Mouse (Mus musculus) liver, embryonic 15.5 days (tissue): ENCODE measurements around the gene Catip. TPM values are rescaled to one million over a fixed set of nuclear protein-coding genes. Genes with fewer than 3 reads are reported as not detected.
"Not testable (repeated sequence)": the region's sequence is repeated elsewhere in the genome, so short reads cannot be mapped to it uniquely, and the experiment has no call there.

Experiments used
- ATAC-seq: fragments of 200-750 bp; cut with Nextera tagmentation; 2 replicates; pipeline ENCODE4 v1.8.0; 2017; ENCODE audit warnings: moderate number of reproducible peaks, mild to moderate bottlenecking, moderate library complexity; ENCODE audit not compliant: insufficient read depth
- H3K27ac ChIP-seq: fragments of 300-500 bp; sonication (generic); replicated peaks from 2 replicates; pipeline ENCODE4 v1.5.1; 2015; ENCODE audit warnings: mild to moderate bottlenecking, inconsistent platforms
- H3K27me3 ChIP-seq: fragments of 300-500 bp; sonication (generic); 2 replicates; pipeline ENCODE4 v1.6.1; 2015; ENCODE audit warnings: mild to moderate bottlenecking, inconsistent platforms
- H3K36me3 ChIP-seq: fragments of 300-500 bp; sonication (generic); replicated peaks from 2 replicates; pipeline ENCODE4 v1.6.1; 2015; ENCODE audit warnings: moderate library complexity, mild to moderate bottlenecking, inconsistent platforms
- H3K4me1 ChIP-seq: fragments of 300-500 bp; sonication (generic); replicated peaks from 2 replicates; pipeline ENCODE4 v1.6.1; 2015; ENCODE audit warnings: inconsistent platforms
- H3K4me2 ChIP-seq: fragments of 300-500 bp; sonication (generic); 2 replicates; pipeline ENCODE4 v1.6.1; 2015; ENCODE audit warnings: moderate library complexity, mild to moderate bottlenecking, inconsistent platforms
- H3K4me3 ChIP-seq: fragments of 300-500 bp; sonication (generic); replicated peaks from 2 replicates; pipeline ENCODE4 v1.5.1; 2015; ENCODE audit warnings: mild to moderate bottlenecking, inconsistent platforms
- H3K9ac ChIP-seq: fragments of 300-500 bp; sonication (generic); 2 replicates; pipeline ENCODE4 v1.6.1; 2015; ENCODE audit warnings: moderate library complexity, mild to moderate bottlenecking, inconsistent platforms
- H3K9me3 ChIP-seq: fragments of 300-500 bp; sonication (generic); replicated peaks from 2 replicates; pipeline ENCODE4 v1.6.1; 2016; ENCODE audit warnings: inconsistent platforms
- WGBS: fragments of 180-500 bp; shearing (Covaris S2); methylation state at CpG from one replicate; pipeline ENCODE4 v1.1.7; 2015; ENCODE audit warnings: mixed read lengths; ENCODE audit not compliant: insufficient replicate concordance; 5-methylcytosine and 5-hydroxymethylcytosine counted together
- polyA plus RNA-seq: library from polyadenylated mRNA; unstranded; fragments of >200 nt; fragmentation: Nextera tagmentation; extraction: Ambion mirVana; gene quantifications from 2 replicates; pipeline ENCODE4 v1.2.1, GENCODE M21; 2015

Catip gene
- polyA plus RNA-seq = 0.06 TPM in 1 of 2 replicates, not detected in the other

DNA sequence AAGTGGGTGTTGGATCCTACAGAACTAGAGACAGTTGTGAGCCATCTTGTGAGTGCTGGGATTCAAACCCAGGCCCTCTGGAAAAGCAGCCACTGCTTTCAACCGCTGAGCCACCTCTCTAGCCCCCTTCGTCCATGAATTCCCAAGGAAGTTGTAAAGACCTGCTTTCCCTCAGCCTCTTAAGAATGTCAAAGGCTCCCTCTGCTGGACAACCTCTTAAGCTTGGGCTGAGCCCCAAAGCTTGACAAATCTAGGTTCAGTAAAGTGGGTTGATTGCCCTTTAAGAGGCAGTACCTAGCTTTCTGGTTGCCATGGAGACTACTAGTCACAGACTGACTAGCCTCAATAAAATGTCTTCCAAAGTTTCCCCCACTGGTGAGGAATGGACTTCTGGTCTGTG lies at the start of gene Catip:
Catip (plus strand) TSS at position 297 of the 400 bp plus-strand sequence.
- H3K4me3 ChIP-seq = no peak within 1 kb of the TSS
- peaks cover 8% of the 10 kb centered on the region for H3K4me1 ChIP-seq
- no peak for ATAC-seq
- no peak within 1 kb of the TSS for H3K27ac ChIP-seq
- peaks cover 7% of the 10 kb centered on the region for H3K27me3 ChIP-seq
- H3K36me3 ChIP-seq = no peaks in the 10 kb centered on the region
- WGBS = 1% methylated on average over 2 of the region's 2 CpGs
- no peaks in the 10 kb centered on the region for H3K9me3 ChIP-seq
- no peak within 1 kb of the TSS for H3K9ac ChIP-seq
- no peak within 1 kb of the TSS for H3K4me2 ChIP-seq

GRCm38 (mm10) chr1:74313049-74313692 lies 48.7 kb upstream of the Catip start:
- no peaks in the 10 kb centered on the region for H3K9me3 ChIP-seq
- no peak overlapping the region for H3K9ac ChIP-seq
- H3K27ac ChIP-seq = no peak overlapping the region
- no peaks in the 10 kb centered on the region for H3K36me3 ChIP-seq
- peaks cover 17% of the 10 kb centered on the region for H3K4me1 ChIP-seq
- H3K27me3 ChIP-seq = no peaks in the 10 kb centered on the region
- WGBS = under 1% methylated on average over 3 of the region's 3 CpGs
- no peak overlapping the region for H3K4me2 ChIP-seq
- H3K4me3 ChIP-seq = no peak overlapping the region
- ATAC-seq = no peak

DNA sequence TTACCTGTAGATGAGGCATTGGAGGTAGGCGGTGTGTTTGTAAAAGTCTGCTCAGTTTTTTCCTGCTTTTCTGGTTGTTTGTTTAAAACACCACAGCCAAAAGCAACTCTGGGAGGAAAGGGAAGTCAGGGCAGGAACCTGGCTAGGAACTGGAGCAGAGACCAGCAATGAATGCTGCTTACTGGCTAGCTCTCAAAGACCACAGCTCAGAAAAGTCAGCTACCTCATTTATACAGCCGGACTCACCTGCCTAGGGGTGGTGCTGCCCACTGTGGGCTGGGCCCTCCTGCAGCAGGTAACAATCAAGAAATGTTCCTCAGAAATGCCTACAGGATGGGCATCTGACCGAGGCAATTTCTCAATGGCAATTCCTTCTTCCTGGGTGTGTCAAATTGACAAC lies 47.1 kb upstream of the Catip start:
- peaks cover 5% of the 10 kb centered on the region for H3K4me1 ChIP-seq
- H3K27me3 ChIP-seq = no peaks in the 10 kb centered on the region
- H3K9me3 ChIP-seq = no peaks in the 10 kb centered on the region
- no peak for ATAC-seq
- H3K9ac ChIP-seq = no peak overlapping the region
- no peak overlapping the region for H3K4me2 ChIP-seq
- no peaks in the 10 kb centered on the region for H3K36me3 ChIP-seq
- no peak overlapping the region for H3K27ac ChIP-seq
- H3K4me3 ChIP-seq = no peak overlapping the region
- WGBS = 56% methylated on average over 3 of the region's 3 CpGs

DNA sequence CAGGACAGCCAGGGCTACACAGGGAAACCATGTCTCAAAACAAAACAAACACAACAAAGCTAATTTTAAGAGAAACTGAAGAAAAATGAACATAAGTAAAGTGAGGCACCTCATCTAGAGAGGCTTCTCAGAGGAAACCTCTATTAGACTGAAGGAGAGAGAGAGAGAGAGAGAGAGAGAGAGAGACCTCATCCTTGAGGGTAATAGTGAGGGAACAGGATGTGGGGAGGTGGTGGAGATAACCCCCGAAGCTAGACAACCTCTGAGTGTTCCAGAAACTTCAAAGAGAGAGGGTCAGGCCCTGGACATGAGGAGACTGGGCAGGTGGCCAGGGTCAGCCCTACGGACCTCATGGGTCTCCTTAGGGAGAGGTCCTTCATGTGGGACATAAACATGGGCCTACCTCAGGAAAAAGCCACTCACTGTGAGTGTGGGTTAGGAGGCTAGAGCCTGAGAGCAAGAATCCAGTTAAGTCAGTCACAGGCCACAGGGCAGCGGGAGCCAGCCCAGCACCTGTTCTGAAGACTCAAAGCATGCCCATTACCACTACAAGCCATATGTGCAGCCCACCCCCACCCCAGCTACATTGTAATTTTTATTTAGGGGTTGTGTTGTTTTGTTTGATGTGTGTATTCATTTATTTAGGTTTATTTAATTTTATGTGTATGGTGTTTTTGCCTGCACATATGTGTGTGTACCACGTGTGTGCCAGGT lies 45.6 kb upstream of the Catip start:
- Histone ChIP-seq H3K4me2 (no peak overlapping the region), H3K27ac (no peak overlapping the region), H3K9ac (no peak overlapping the region), H3K27me3 (no peaks in the 10 kb centered on the region), H3K9me3 (no peaks in the 10 kb centered on the region), H3K4me3 (no peak overlapping the region), H3K36me3 (no peaks in the 10 kb centered on the region), H3K4me1 (peaks cover 2% of the 10 kb centered on the region; the same call in 1 of the 2 replicates)
- 48% methylated on average over 4 of the region's 4 CpGs for WGBS
- ATAC-seq = no peak

DNA sequence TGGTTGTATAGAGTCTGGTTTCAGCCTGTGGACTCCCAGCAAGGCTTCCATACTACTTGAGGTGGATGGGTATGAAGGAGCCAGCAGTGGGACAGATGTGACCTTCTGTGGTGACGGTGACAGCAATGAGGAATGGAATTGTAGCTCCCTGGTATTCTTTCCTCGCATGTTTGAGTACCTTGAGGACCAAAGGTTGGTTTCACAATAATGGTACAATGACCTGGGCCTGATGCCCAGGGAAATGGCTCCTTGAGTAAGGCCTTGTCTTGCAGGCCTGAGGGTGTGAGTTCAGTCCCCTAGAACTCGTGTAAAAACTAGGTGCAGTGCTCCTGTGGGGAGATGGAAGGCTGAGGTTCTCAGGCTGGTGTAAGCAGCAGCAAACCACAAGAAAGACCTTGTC lies 43.2 kb upstream of the Catip start:
- WGBS = 74% methylated on average over 3 of the region's 3 CpGs
- no peak for ATAC-seq
- H3K27me3 ChIP-seq = no peaks in the 10 kb centered on the region

GRCm38 (mm10) chr1:74321396-74321795 lies 40.5 kb upstream of the Catip start:
- H3K4me3 ChIP-seq = no peak overlapping the region
- H3K9ac ChIP-seq = no peak overlapping the region
- H3K4me1 ChIP-seq = no peaks in the 10 kb centered on the region
- H3K9me3 ChIP-seq = no peaks in the 10 kb centered on the region
- WGBS = 55% methylated on average over 3 of the region's 3 CpGs
- no peak overlapping the region for H3K27ac ChIP-seq
- no peak for ATAC-seq
- no peaks in the 10 kb centered on the region for H3K36me3 ChIP-seq
- H3K4me2 ChIP-seq = no peak overlapping the region
- no peaks in the 10 kb centered on the region for H3K27me3 ChIP-seq

More for the DNA sequence above, 43.2 kb upstream of the Catip start:
- Histone ChIP-seq H3K9me3 (no peaks in the 10 kb centered on the region), H3K4me3 (no peak overlapping the region), H3K9ac (no peak overlapping the region), H3K27ac (no peak overlapping the region), H3K4me2 (no peak overlapping the region), H3K36me3 (no peaks in the 10 kb centered on the region), H3K4me1 (peaks cover under 1% of the 10 kb centered on the region; the same call in 1 of the 2 replicates)

DNA sequence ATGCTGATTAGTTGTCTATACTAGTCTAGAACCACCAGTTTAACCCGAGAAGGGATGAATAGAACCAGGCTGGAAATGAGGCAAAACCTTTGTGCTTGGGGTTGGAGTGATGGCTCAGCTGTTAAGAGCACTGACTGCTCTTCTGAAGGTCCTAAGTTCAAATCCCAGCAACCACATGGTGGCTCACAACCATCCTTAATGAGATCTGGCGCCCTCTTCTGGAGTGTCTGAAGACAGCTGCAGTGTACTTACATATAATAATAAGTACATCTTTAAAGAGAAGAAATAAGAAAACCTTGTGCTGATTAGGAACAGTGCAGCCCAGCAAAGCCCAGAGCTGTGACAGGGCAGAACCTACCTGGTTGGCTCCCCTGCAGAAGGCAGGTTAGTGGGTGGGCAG lies 35.0 kb upstream of the Catip start:
- not testable (repeated sequence) for ATAC-seq, H3K27me3 ChIP-seq, H3K4me3 ChIP-seq, H3K36me3 ChIP-seq, H3K27ac ChIP-seq, H3K4me2 ChIP-seq, H3K9ac ChIP-seq, H3K9me3 ChIP-seq
- peaks cover 20% of the 10 kb centered on the region for H3K4me1 ChIP-seq
- WGBS = 53% methylated on average over 2 of the region's 2 CpGs

DNA sequence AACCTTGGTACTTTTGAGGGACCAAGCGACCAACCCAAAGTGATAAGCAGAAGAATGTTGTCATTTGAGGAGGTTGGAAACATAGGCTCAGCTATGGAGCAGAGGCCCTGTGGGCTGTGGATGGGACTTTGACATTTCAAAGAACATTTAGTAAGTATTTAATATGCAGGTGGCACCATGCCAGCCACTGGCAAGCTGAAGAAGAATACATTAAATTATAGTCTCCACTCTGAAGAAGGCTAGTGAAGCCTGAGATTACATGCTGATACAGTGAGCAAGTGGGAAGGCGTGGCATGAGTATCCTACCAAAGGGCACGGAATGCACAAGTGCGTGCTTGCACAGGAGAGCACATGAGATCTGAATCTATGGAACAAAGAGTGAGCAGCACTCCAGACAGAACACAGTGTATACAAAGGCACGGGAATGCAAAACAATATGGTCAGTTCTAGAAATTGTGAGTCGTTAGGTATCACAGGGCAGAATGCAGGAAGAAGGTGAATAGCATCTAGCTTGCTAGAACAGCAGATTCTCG lies 31.9 kb upstream of the Catip start:
- ATAC-seq = no peak
- no peaks in the 10 kb centered on the region for H3K36me3 ChIP-seq
- 68% methylated on average over 7 of the region's 7 CpGs for WGBS

DNA sequence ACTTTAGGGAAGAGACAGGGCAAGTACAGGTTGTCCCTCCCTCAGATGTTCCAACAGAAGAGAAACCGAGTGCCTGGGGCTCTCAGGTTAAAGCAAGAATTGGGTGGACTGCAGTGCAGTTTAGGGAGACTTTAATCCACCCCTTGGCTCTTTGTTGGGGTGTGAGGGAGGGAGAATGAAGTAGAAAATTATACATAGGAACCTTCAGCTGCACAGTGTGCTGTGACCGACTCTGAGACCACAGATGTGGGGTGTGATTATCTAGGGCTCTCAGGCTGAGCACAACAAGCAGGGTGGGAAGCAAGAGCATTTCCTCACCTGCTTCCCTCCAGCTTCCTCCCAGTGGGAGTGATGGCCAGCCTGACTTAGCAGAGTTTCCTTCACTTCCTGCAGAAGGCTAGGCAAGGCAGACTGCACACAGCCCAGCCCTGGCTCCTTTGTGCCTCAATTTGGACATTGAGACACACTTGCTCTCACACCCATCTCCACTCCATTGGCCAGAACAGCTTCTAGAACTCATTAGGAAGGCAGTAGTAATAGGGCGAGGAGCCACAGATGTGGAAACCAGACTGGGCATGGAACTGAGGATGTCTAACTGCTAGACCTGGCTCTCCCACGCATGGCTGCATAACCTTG lies 30.7 kb upstream of the Catip start:
- peaks cover 14% of the 10 kb centered on the region for H3K27me3 ChIP-seq
- 13% methylated on average over 4 of the region's 4 CpGs for WGBS

More for the DNA sequence above, 31.9 kb upstream of the Catip start:
- H3K4me1 ChIP-seq = peaks cover 36% of the 10 kb centered on the region
- peaks cover 14% of the 10 kb centered on the region for H3K27me3 ChIP-seq
- H3K9me3 ChIP-seq = no peaks in the 10 kb centered on the region
- no peak overlapping the region for H3K4me3 ChIP-seq
- no peak overlapping the region for H3K4me2 ChIP-seq
- H3K27ac ChIP-seq = no peak overlapping the region
- no peak overlapping the region for H3K9ac ChIP-seq

DNA sequence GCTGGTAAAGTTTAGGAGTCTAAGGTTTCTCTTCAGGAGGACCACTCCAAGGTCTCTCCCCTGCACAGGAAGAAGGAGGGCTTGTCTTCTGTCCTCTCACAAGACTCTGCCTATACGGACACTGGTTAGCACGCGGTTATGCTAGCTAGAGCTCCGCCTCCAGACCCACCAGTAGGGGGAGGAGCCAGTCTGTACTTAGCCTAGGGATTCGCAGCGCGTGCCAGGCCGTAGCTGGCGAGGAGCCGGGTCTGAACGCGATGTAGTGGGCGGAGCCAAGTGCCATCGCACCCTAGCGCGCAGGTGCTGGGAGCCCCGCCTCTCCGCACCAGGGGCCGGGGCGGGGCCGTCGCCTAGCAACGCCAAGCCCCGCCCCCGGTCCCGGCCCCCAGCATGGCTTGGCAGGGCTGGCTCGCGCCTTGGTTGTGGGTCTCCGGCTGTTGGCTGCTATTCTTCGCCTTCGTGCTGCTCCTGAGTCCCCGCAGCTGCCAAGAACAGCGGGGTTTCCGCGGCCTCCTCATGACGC lies 29.6 kb upstream of the Catip start:
- Histone ChIP-seq H3K9me3 (no peaks in the 10 kb centered on the region), H3K27ac (peak overlapping the region; percentile 35; the same call in 1 of the 2 replicates), H3K4me2 (peak overlapping the region; percentile 95), H3K4me3 (peak overlapping the region; percentile 58), H3K4me1 (peaks cover 36% of the 10 kb centered on the region), H3K27me3 (peaks cover 14% of the 10 kb centered on the region), H3K9ac (peak overlapping the region; percentile 49; the same call in 1 of the 2 replicates), H3K36me3 (no peaks in the 10 kb centered on the region)
- under 1% methylated on average over 36 of the region's 36 CpGs for WGBS
- ATAC-seq = peak; percentile 90

More for the DNA sequence above, 30.7 kb upstream of the Catip start:
- Histone ChIP-seq H3K36me3 (no peaks in the 10 kb centered on the region), H3K9me3 (no peaks in the 10 kb centered on the region), H3K27ac (0 out of 2 replicates have a peak overlapping the region, but pooled peaks have one; percentile 35), H3K9ac (no peak overlapping the region), H3K4me2 (peak overlapping the region; percentile 95; the same call in 1 of the 2 replicates), H3K4me3 (no peak overlapping the region), H3K4me1 (peaks cover 36% of the 10 kb centered on the region)
- ATAC-seq = no peak

- 10% methylated on average over 9 of the region's 9 CpGs for WGBS
- Histone ChIP-seq H3K4me2 (peak overlapping the region; percentile 95), H3K36me3 (no peaks in the 10 kb centered on the region), H3K27me3 (peaks cover 14% of the 10 kb centered on the region), H3K27ac (no peak overlapping the region), H3K9ac (peak overlapping the region; percentile 49; the same call in 1 of the 2 replicates), H3K9me3 (no peaks in the 10 kb centered on the region), H3K4me1 (peaks cover 36% of the 10 kb centered on the region), H3K4me3 (peak overlapping the region; percentile 58)
- no peak for ATAC-seq
Observed at GRCm38 (mm10) chr1:74332930-74333329, 29.0 kb upstream of the Catip start.
